Mouse (Mus musculus): ENCODE results near the gene Zfp524. TPM values are rescaled to one million over a fixed set of nuclear protein-coding genes. Genes with fewer than 3 reads are reported as not detected.

Zfp524 gene
- polyA plus RNA-seq, 1 experiment from 2014 or later: 9.2 TPM

GRCm38 (mm10) chr7:5060944-5061773 lies 46.9 kb downstream of the Zfp524 start:
- under 1% methylated on average over 60 of the region's 60 CpGs for WGBS
- peak; percentile 87 for ATAC-seq (ENCODE audit: low FRiP score)
- H3K4me1 ChIP-seq (ENCODE audit: control insufficient read depth, insufficient read depth, low read length): peaks cover 28% of the 10 kb centered on the region
- H3K27ac ChIP-seq (ENCODE audit: low read depth, low read length): peak overlapping the region; percentile 99
- peak; percentile 100 for DNase-seq (ENCODE audit: low spot score, missing footprints)
- H3K9ac ChIP-seq (ENCODE audit: low read length): peak overlapping the region; percentile 93
- H3K4me3 ChIP-seq (ENCODE audit: low read depth, low read length): peak overlapping the region; percentile 80
- no peaks in the 10 kb centered on the region for H3K9me3 ChIP-seq (ENCODE audit: control insufficient read depth, low read length)
- H3K36me3 ChIP-seq (ENCODE audit: control insufficient read depth, insufficient read depth, low read length): peaks cover 2% of the 10 kb centered on the region; the same call in 1 of the 2 replicates
- peaks cover 26% of the 10 kb centered on the region for H3K27me3 ChIP-seq (ENCODE audit: control insufficient read depth, insufficient read depth, low read length)
- H3K4me2 ChIP-seq: peak overlapping the region; percentile 92

GRCm38 (mm10) chr7:5061774-5062359 lies 47.7 kb downstream of the Zfp524 start, which contains the start of gene U2af2:
Gene U2af2, plus strand, starts transcription at chr7:5062143.
- Histone ChIP-seq H3K4me2 (peak within 1 kb of the TSS; percentile 92), H3K4me1 (ENCODE audit: control insufficient read depth, insufficient read depth, low read length) (peaks cover 25% of the 10 kb centered on the region), H3K27ac (ENCODE audit: low read depth, low read length) (peak within 1 kb of the TSS; percentile 99), H3K9me3 (ENCODE audit: control insufficient read depth, low read length) (no peaks in the 10 kb centered on the region), H3K9ac (ENCODE audit: low read length) (peak within 1 kb of the TSS; percentile 93), H3K27me3 (ENCODE audit: control insufficient read depth, insufficient read depth, low read length) (peaks cover 19% of the 10 kb centered on the region), H3K36me3 (ENCODE audit: control insufficient read depth, insufficient read depth, low read length) (peaks cover 8% of the 10 kb centered on the region; the same call in 1 of the 2 replicates), H3K4me3 (ENCODE audit: low read depth, low read length) (peak within 1 kb of the TSS; percentile 80)
- WGBS: under 1% methylated on average over 56 of the region's 65 CpGs
- ATAC-seq (ENCODE audit: low FRiP score) (peak; percentile 83), DNase-seq (ENCODE audit: low spot score, missing footprints) (no peak)

GRCm38 (mm10) chr7:5062360-5063001 lies 48.3 kb downstream of the Zfp524 start:
- peak overlapping the region; percentile 92 for H3K4me2 ChIP-seq
- no peaks in the 10 kb centered on the region for H3K9me3 ChIP-seq (ENCODE audit: control insufficient read depth, low read length)
- DNase-seq (ENCODE audit: low spot score, missing footprints): peak; percentile 98
- ATAC-seq (ENCODE audit: low FRiP score): peak; percentile 66
- under 1% methylated on average over 44 of the region's 51 CpGs for WGBS
- peak overlapping the region; percentile 93 for H3K9ac ChIP-seq (ENCODE audit: low read length)
- H3K27me3 ChIP-seq (ENCODE audit: control insufficient read depth, insufficient read depth, low read length): peaks cover 12% of the 10 kb centered on the region
- H3K4me1 ChIP-seq (ENCODE audit: control insufficient read depth, insufficient read depth, low read length): peaks cover 22% of the 10 kb centered on the region
- peak overlapping the region; percentile 80 for H3K4me3 ChIP-seq (ENCODE audit: low read depth, low read length)
- H3K27ac ChIP-seq (ENCODE audit: low read depth, low read length): peak overlapping the region; percentile 99
- H3K36me3 ChIP-seq (ENCODE audit: control insufficient read depth, insufficient read depth, low read length): peaks cover 8% of the 10 kb centered on the region; the same call in 1 of the 2 replicates

- Histone ChIP-seq H3K27ac (ENCODE audit: low read depth, low read length) (no peak overlapping the region), H3K9me3 (ENCODE audit: control insufficient read depth, low read length) (no peaks in the 10 kb centered on the region), H3K4me2 (no peak overlapping the region), H3K9ac (ENCODE audit: low read length) (no peak overlapping the region), H3K36me3 (ENCODE audit: control insufficient read depth, insufficient read depth, low read length) (peaks cover 25% of the 10 kb centered on the region; the same call in 1 of the 2 replicates), H3K27me3 (ENCODE audit: control insufficient read depth, insufficient read depth, low read length) (no peaks in the 10 kb centered on the region), H3K4me3 (ENCODE audit: low read depth, low read length) (no peak overlapping the region), H3K4me1 (ENCODE audit: control insufficient read depth, insufficient read depth, low read length) (peaks cover 19% of the 10 kb centered on the region)
- WGBS: 93% methylated on average over 6 of the region's 6 CpGs
- no peak for DNase-seq (ENCODE audit: low spot score, missing footprints)
- no peak for ATAC-seq (ENCODE audit: low FRiP score)
Observed at GRCm38 (mm10) chr7:5064886-5065285, 50.7 kb downstream of the Zfp524 start.

Other genes starting within 250 kb of the Zfp524 start
- not detected in 2 replicates for gene Fam71e2, start 243.1 kb upstream of the Zfp524 start, polyA plus RNA-seq (2014; fragmentation: Nextera tagmentation; extraction: Ambion mirVana)
- gene Il11, start 231.6 kb upstream of the Zfp524 start, polyA plus RNA-seq (2014; fragmentation: Nextera tagmentation; extraction: Ambion mirVana): 0.07 TPM in 1 of 2 replicates, not detected in the other
- not detected in 2 replicates for gene Tmem190, start 231.5 kb upstream of the Zfp524 start, polyA plus RNA-seq (2014; fragmentation: Nextera tagmentation; extraction: Ambion mirVana)
- gene Tmem238, start 224.8 kb upstream of the Zfp524 start, polyA plus RNA-seq (2014; fragmentation: Nextera tagmentation; extraction: Ambion mirVana): 1.3 and 1.4 TPM in 2 replicates
- 203 and 211 TPM in 2 replicates for gene Rpl28, start 221.5 kb upstream of the Zfp524 start, polyA plus RNA-seq (2014; fragmentation: Nextera tagmentation; extraction: Ambion mirVana)
- 392 and 412 TPM in 2 replicates for gene Ube2s, start 201.8 kb upstream of the Zfp524 start, polyA plus RNA-seq (2014; fragmentation: Nextera tagmentation; extraction: Ambion mirVana)
- gene Shisa7, start 169.7 kb upstream of the Zfp524 start, polyA plus RNA-seq (2014; fragmentation: Nextera tagmentation; extraction: Ambion mirVana): 1.9 and 2.4 TPM in 2 replicates
- gene Isoc2b, start 144.2 kb upstream of the Zfp524 start, polyA plus RNA-seq (2014; fragmentation: Nextera tagmentation; extraction: Ambion mirVana): 2.6 and 4.6 TPM in 2 replicates
- 0.63 and 0.78 TPM in 2 replicates for gene Isoc2a, start 137.3 kb upstream of the Zfp524 start, polyA plus RNA-seq (2014; fragmentation: Nextera tagmentation; extraction: Ambion mirVana)
- gene Gm36210, start 107.9 kb upstream of the Zfp524 start, polyA plus RNA-seq (2014; fragmentation: Nextera tagmentation; extraction: Ambion mirVana): 0.12 TPM in 1 of 2 replicates, not detected in the other
- 3.5 and 3.8 TPM in 2 replicates for gene Zfp628, start 99.2 kb upstream of the Zfp524 start, polyA plus RNA-seq (2014; fragmentation: Nextera tagmentation; extraction: Ambion mirVana)
- 8.0 and 10.4 TPM in 2 replicates for gene Nat14, start 92.4 kb upstream of the Zfp524 start, polyA plus RNA-seq (2014; fragmentation: Nextera tagmentation; extraction: Ambion mirVana)
- 1.0 and 1.6 TPM in 2 replicates for gene Ssc5d, start 88.6 kb upstream of the Zfp524 start, polyA plus RNA-seq (2014; fragmentation: Nextera tagmentation; extraction: Ambion mirVana)
- not detected in 2 replicates for gene Sbk2, start 50.0 kb upstream of the Zfp524 start, polyA plus RNA-seq (2014; fragmentation: Nextera tagmentation; extraction: Ambion mirVana)
- not detected in 2 replicates for gene Sbk3, start 43.2 kb upstream of the Zfp524 start, polyA plus RNA-seq (2014; fragmentation: Nextera tagmentation; extraction: Ambion mirVana)
- 41.1 and 41.7 TPM in 2 replicates for gene Zfp579, start 18.3 kb upstream of the Zfp524 start, polyA plus RNA-seq (2014; fragmentation: Nextera tagmentation; extraction: Ambion mirVana)
- gene Fiz1, start 282 bp downstream of the Zfp524 start, polyA plus RNA-seq (2014; fragmentation: Nextera tagmentation; extraction: Ambion mirVana): 42.4 and 49.4 TPM in 2 replicates
- 0.34 TPM in 1 of 2 replicates, not detected in the other for gene Gm44973, start 1.1 kb downstream of the Zfp524 start, polyA plus RNA-seq (2014; fragmentation: Nextera tagmentation; extraction: Ambion mirVana)
- gene Zfp865, start 6.0 kb downstream of the Zfp524 start, polyA plus RNA-seq (2014; fragmentation: Nextera tagmentation; extraction: Ambion mirVana): 4.8 and 5.1 TPM in 2 replicates
- 4.0 and 5.0 TPM in 2 replicates for gene Ccdc106, start 6.1 kb downstream of the Zfp524 start, polyA plus RNA-seq (2014; fragmentation: Nextera tagmentation; extraction: Ambion mirVana)
- 0.33 TPM in 1 of 2 replicates, not detected in the other for gene 4632433K11Rik, start 19.7 kb downstream of the Zfp524 start, polyA plus RNA-seq (2014; fragmentation: Nextera tagmentation; extraction: Ambion mirVana)
- 3.3 and 3.6 TPM in 2 replicates for gene Zfp784, start 24.0 kb downstream of the Zfp524 start, polyA plus RNA-seq (2014; fragmentation: Nextera tagmentation; extraction: Ambion mirVana)
- gene Zfp580, start 37.1 kb downstream of the Zfp524 start, polyA plus RNA-seq (2014; fragmentation: Nextera tagmentation; extraction: Ambion mirVana): 34.1 and 47.6 TPM in 2 replicates
- 151 and 159 TPM in 2 replicates for gene U2af2, start 47.7 kb downstream of the Zfp524 start, polyA plus RNA-seq (2014; fragmentation: Nextera tagmentation; extraction: Ambion mirVana)
- gene Epn1, start 65.8 kb downstream of the Zfp524 start, polyA plus RNA-seq (2014; fragmentation: Nextera tagmentation; extraction: Ambion mirVana): 47.8 and 56.2 TPM in 2 replicates
- not detected in 2 replicates for gene Rfpl4, start 102.5 kb downstream of the Zfp524 start, polyA plus RNA-seq (2014; fragmentation: Nextera tagmentation; extraction: Ambion mirVana)
- gene Rasl2-9, start 111.5 kb downstream of the Zfp524 start, polyA plus RNA-seq (2014; fragmentation: Nextera tagmentation; extraction: Ambion mirVana): 0.19 and 0.47 TPM in 2 replicates
- gene Vmn1r55, start 135.3 kb downstream of the Zfp524 start, polyA plus RNA-seq (2014; fragmentation: Nextera tagmentation; extraction: Ambion mirVana): not detected in 2 replicates
- gene Vmn1r56, start 182.3 kb downstream of the Zfp524 start, polyA plus RNA-seq (2014; fragmentation: Nextera tagmentation; extraction: Ambion mirVana): not detected in 2 replicates
- gene Vmn1r57, start 204.1 kb downstream of the Zfp524 start, polyA plus RNA-seq (2014; fragmentation: Nextera tagmentation; extraction: Ambion mirVana): not detected in 2 replicates

All from midbrain, embryonic 11.5 days (tissue).